Mouse (Mus musculus) 416B (cell line): ENCODE results near the gene Gm20388.

Source experiments
- DNase-seq: peaks from one replicate; pipeline ENCODE4 v3.0.0; 2011; ENCODE audit warnings: low read depth

Gm20388 gene

DNA sequence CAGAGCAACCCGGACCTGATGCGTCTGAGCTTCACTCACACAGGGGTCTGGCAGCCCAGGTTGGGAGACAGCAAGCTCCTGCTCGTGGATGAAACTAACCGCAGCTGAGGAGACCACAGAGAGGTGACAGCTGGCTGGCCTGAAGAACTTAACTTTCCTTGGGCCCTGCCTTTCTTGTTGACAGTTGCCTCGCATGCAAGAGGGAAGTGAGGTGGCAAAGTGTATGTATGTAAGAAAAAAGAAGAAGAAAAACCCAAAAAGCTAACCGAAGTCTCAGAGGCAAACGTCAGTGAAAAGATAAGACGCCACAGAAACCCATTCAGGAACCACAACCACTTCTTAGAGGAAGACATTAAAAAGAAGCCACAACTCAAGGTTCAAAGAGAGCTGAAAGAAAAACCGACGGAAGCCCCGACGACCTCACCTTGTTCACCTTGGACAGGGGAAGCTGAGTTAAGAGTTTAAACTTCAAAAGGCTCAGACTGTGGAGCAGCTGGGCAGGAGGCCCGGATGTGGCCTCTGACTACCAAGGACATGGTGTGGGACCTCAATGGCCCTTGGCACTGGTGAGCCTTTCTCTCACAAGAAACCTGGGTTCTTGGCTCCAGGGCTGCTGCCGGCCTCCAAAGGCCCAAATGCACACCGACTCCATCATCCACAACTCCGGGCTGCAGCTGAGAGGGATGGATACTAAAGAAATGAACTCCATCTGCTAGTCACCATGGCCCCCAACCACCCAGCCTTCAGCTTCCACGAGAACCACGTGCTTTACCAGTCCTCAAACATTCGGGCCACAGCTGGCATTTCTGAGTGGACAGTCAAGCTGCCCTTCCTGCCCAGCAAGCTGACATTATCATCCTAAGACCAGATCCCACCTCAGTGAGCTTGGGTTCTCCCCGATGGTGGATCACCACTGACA lies 1740.0 kb downstream of the Gm20388 start:
- DNase-seq, result peak; percentile 91

DNA sequence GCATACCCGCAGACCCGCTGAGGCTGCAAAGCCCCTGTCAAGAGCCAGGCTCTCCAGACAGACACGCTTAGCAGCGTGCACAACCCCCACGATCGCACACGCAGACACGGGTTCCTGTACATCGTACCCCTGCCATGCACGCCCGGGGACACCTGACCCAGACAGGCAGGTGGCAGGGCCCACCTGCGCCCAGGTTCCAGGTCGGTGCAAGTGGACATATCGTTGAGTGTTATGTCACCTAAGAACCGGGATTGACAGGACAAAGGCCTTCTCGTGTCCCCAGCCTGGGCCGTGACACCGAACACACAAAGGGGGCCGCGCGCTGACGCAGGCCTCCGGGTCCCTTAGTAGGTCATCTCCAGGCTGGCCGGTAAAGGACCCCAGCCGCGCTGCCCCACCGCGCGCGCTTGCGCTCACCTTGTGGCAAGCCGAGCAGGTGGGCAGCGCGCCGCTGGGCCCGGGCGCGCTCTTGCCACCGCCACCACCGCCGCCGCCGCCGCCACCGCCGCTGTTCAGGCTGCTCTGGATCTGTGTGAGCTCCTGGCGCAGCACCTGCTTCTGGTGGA lies 1740.8 kb downstream of the Gm20388 start:
- DNase-seq, result no peak

DNA sequence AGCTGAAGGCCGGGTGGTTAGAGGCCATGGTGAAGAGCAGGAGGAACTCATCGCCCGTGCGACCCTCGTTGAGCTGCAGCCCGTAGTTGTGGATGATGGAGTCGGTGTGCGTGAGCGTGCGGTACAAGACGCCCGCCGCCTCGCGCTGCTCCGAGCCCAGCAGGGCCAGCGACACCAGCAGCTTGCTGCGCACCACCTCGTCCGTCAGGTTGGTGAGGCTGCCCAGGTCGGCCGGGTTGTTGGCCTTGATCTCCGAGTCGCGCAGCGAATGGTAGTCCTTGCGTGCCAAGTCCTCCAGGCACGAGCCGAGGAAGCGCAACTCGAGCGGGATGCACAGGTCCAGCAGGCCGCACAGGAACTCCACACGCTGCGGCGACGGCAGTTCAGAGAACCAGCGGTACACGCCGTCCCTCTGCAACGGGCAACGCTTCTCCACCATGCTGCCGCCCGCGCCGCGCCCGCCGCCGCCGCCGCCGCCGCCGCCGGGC lies 1741.3 kb downstream of the Gm20388 start:
- DNase-seq, result no peak

DNA sequence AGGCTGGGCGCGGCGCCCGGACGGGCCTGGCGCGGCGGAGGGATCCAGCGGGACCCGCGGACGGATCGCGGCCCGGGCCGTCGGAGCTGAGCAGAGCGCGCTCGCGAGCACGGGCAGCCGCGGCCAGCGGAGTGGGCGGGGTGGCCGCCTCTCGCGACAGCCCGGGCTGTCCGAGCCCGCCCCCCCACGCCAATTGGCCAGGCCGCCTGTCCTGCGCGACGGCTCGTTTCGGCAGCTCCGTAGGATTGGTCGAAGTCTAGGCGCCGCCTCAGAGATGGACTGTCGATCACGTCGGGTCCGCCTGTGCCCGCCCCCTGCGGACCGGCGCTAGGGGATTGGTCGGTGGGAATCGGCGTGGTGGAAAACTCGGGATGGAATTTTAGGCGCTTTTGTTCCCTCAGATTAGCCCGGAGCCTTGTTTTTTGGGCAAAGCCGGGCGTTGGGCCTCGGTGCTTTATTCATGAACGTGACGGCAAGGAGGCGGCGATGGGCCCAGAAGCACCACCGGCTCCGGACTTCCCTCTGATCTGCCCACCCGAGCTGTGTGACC lies 1742.2 kb downstream of the Gm20388 start, which contains the start of gene Zcchc14:
Zcchc14 (minus strand) TSS at position 128 of the 550 bp plus-strand sequence.
- DNase-seq, result no peak

DNA sequence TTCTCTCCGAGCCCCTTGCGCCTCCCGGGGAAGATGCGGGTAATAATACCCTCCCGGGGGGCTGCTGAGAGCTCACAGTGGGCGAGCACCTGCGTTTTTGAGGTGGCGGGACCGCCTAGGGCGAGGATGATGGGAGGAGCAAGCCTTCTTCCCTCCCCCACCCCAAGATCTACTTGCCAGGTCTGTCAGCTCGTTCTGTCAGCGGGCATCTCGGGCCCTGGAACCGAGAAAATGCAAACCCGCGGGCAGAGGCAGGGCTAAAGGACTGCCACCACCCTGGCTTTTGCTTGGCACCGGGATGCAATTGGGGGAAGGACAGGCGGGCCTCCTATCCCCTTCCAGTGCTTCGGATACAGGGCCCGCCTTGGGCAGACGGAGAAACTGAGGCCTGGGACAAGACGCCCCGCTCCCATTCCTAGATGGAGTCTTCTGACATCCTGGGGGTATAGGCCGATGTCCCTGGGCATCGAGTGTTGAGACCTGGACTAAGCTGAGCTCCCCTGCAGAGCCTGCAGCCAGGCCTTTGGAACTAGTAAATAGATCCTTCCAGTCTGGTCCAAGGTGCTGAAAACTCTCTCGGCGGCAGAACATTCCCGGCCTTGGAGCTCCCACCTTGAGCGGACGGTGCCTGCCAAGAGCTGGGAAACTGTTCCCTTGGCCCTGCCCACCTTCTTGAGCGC lies 1742.8 kb downstream of the Gm20388 start:
- no peak for DNase-seq

DNA sequence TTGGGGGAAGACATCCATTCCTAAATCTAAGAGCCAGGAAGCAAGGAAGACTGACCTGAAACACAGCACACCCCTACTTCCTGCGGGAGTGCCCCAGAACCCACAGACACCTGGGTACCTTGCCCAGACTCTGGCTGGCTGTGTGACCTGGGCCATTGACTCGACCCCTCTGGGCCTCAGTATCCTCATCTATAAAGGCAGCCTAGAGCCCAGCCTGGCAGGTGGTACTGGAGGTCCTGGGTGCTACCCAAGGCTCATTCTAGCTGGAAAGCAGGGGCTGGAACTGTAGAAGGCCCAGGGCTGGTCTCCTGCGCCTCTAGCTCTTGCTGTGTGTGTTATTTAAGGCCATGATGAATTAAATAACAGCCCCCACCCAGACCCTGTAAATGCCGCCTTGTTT lies 1743.5 kb downstream of the Gm20388 start:
- no peak for DNase-seq

DNA sequence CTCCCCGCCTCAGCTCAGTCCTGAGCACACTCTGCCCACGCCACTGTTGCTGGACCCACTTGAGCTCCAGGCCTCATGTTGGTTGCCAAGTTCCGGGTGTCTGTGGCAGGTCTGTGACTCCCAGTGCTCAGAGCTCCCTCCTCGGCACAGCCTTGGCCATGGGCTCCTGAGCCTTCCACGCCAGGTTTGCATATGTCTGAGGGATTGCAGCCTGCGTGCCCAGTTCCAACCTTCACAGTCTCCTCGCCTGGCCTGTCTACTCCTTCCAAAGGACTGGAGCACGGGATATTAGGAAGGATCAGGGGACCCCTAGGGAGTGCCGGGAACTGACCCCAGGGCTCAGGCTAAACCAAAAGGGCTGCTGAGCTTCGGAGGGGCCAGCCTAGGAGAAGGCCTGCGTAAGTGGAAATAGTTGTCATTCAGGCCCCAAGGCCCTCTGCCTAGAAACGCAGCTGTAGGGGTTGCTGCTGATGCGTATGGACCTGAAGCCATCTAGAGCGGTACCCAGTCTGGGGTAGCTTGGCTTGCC lies 1744.4 kb downstream of the Gm20388 start:
- DNase-seq, result no peak

DNA sequence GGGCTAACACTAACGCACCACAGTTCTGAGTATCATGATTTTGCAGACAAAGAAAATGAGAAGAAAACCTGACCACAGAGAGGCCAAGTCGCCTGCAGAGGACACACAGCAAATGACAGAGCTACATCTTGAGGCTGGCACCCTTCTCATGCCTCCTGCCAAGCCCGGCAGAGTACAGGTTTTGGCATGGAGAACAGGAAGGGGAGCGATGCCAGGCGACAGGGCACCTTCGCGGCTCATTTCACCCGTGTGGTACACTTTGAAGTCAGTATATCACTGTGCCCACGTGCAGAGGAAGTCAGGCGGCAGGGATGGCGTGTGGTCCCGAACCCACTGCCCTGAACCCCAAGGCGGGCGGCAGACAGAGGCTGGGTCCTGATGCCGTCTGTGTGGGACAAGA lies 1750.0 kb downstream of the Gm20388 start:
- DNase-seq, result no peak

DNA sequence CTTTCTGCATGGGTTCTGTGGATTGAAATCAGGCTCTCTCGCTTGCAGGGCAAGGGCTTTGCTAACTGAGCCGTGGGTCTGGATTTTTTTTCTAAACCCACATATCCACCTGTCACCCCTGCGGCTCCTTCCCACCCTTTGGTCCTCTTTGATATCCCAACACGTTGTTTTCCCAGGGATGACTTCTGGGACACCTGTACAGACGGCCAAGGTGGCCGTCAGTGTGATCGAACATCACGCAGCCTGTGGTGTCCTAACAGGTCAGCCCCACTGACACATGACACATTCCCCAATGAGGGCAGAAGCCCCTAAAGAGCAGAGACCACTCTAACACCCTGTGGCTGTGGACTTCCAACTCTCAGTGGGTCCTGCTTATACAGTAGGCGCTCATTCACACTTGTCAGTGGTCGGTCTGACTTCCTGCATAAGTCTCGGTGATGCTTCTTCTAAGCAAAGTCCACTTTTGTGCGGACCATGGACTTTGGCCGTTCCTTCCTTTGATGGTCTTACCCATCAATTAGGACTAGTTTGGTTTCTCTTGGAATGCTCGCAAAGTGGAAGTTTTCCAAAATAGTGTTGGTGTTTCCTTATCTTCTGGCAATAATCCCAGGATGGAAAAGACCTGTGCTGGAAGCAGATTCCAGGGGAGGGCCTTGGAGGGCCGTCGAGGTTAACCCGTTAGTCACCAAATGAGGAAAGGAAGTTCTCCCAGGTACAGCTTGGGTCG lies 1751.2 kb downstream of the Gm20388 start:
- no peak for DNase-seq

DNA sequence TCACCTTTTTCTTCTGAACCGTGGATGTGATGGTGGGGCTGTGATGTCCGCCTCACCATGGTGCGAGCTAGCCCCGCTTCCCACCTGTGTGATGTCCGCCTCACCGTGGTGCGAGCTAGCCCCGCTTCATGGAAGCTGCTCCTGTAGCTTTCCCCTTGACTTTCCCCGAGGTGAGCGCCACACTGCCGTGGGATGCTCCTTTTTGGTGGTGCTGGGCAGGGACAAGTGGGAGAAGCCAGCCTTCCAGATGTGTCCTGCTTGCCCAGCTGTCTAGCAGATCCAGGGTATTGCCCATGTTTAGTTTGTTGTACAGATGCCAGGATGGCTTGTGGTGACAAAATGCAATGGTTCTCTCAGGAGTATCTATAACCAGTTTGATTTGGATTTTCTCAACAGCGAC lies 1752.5 kb downstream of the Gm20388 start:
- DNase-seq, result no peak

DNA sequence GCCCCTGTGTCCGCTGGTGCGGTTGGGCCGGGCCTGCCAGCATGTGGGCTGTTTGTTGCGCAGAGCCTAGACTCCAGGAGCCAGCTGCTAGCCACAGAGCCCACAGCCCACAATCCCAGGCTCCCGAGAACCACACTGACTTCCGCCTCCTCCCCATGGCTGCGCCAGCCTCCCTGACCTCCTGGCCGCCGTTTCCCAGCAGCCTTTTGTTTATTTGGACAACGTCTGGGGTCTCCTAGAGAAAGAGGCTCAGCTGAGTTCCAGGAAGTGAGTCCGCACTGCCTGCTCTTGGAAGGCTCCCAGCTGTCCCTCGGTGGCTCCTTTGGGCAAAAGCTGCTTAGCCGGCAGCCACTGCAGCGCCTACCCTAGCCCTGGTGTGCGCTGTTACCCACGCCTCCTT lies 1754.7 kb downstream of the Gm20388 start:
- DNase-seq, result peak; percentile 63

DNA sequence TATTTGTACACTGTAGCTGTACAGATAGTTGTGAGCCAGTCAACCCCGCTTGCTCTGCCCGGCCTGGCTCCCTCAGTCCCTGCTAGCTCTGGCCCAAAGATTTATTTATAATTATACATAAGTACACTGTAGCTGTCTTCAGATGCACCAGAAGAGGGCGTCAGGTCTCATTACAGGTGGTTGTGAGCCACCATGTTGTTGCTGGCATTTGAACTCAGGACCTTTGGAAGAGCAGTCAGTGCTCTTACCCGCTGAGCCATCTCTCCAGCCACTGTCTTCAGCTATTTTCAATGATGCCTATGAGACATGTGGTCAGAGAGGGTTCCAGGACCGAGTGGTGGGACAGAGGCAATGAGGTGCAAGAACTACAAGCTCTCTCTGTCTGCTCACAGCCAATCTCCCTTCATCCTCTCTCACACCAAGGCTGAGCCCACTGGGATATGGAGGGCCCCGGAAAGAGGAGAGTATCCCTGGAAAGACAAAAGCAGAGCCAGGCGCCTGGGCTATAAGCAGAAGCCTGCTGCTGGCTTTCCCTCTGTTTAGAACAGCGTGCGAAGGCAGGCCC lies 1757.4 kb downstream of the Gm20388 start:
- DNase-seq, result peak; percentile 28

DNA sequence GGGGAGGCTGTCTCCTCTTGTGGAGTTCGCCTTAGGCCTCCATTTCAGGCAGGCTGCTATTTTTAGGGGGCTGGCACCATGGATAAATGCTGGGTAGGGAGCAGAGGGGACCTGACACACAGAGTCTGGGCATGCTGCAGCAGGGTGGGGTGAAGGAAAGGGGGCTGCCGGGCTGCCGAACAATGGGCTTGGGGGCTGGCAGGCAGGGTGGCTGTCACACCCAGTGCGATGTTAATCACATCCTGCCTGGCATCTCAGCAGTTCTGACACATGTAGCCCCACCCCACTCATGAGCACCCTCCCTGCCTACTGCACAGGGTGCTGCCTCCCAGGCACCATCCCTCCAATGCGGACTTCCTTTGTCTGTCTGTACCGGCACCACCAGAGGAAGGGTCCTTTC lies 1757.9 kb downstream of the Gm20388 start:
- peak; percentile 55 for DNase-seq

DNA sequence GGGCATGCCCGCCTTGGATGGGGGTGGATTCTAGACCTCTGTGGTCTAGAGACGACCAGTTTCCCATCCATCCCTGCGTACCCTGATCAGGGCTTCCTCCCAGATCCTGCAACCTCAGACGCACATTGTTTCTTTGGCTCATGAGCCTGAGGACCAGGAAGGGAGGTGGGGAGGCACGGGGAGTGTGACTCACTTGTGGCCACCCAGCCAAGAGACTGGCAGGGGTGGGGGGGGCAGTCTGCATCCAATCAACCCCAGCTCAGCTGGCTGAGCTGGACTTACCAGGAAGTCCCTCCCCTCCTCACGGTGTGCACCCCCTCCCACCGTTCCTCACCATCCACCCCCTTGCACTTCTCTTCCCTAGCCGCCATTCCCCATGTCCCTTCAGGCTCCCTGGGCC lies 1758.6 kb downstream of the Gm20388 start:
- peak; percentile 92 for DNase-seq

DNA sequence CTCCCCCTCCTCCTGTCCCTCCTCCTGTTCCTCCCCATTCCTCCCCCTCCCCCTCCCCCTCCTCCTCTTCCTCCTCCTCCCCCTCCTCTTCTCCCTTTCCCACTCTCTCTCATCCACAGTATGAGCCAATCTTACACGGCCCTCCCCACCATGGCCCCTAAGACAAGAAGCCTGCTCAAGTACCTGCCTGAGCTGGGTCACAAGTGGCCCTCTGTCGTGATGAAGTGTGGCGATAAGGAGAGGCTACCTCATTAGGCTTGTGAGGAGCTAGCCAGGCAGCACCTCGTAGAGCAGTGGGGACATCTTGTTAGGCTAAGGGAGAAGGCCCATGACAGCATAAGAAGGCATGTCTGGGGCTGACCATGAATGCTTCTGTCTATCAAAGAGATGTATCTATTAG lies 1762.5 kb downstream of the Gm20388 start:
- no peak for DNase-seq

DNA sequence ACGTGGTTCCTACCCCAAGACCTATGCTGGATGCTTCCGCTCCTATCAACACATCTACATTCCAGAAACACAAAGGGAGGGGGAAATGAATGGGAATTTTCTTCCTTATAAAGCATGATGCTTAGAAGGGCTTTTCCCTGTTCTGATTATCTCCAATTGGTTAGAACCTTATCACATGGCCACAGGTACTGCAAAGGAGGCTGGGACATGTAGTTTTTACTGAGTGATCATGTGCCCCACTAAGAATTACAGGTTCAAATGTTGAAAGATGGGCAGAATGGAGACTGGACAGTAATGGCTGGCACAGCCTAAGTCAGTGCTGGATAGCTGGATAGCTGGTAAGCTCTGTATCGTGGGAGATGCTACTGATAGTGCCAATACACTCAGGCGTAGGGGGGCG lies 1763.3 kb downstream of the Gm20388 start:
- no peak for DNase-seq

DNA sequence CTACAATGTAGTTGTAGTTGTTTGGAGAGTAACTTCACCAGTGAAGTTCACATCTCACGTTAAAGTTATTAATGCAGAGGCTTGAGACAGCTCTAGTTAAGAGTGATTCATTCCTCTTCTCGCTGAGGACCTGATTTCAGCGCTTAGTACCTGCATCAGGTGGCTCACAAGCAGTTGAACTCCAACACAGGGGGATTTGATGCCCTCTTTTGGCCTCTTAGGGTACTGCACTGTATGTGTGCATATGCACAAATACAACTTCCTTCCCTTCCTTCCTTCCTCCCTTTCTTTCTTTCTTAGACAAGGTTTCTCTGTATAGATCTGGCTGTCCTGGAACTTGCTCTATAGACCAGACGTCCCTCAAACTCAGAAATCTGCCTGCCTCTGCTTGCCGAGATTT lies 1763.9 kb downstream of the Gm20388 start:
- DNase-seq, result peak; percentile 47

DNA sequence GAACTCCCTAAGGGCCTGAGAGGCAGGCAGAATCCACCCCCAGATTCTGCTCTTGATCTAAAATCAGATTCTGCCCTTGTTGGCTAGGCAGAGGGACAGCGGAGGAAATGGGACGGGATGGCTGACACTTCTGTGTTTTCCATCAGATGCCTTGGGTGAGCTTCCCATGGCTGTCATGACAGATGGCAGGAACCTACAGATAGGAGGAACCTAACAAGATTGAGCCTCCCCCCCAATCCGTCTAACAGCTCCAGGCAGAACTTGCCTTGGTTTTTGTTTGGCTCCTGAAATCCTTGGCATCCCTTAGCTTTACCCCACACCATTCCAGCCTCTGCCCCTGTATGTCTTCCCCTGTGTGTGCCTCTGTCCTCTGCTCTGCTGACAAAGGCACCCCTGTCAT lies 1764.5 kb downstream of the Gm20388 start:
- no peak for DNase-seq

DNA sequence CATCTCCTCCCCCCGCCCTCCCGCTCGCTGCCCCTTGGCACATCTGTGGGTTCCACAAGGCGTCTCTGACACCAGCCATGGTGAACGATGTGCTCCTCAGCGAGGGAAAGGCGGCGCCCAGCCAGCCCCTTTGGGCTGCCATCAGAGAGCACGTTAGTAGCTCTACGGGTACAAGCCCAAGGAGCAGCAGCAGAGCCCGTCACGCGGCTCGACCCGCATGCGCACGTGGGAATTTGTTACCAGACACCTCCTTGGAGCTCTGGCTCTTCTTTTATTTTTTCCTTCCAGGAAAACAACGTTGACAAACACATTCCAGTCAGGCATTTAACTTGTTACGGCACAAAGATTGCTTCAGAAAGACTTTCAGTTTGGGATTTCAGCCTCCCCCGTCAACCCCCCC lies 1765.1 kb downstream of the Gm20388 start:
- no peak for DNase-seq

DNA sequence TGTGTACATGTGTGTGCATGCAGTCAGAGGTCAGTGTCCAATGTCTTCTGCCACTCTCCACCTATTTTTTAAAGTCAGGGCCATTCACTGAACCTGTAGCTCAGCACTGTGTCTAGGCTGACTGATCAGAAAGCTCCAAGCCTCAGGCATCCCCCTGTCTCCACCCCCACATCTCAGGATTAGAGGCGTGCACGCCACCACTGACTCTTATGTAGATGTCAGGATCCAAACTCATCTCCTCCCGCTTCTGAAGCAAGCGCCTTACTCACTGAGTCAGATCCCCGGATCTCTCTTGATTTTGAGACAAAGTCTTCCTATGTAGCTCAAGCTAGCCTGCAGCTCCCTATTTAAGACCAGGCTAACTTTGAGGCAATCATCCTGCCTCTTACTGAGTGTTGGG lies 1768.1 kb downstream of the Gm20388 start:
- DNase-seq, result no peak

DNA sequence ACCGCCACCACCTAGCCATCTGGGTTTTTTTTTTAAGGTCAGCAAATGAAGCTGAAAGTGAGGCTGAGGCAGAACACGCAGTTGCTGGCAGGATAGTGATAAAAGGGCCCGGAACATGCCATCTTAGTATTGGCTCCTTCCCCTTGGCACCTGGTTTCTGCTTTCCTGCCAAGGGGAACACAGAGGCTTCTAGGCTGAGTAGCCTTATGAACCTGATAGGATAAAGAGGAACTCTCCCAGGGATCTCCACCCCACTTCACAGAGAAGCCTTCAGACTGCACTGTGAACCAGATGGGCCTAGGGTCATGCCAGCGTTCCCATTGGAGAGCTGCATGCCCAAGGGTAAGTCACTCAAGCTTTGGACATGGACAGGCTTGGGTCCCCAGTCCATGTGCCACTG lies 1770.3 kb downstream of the Gm20388 start:
- DNase-seq, result no peak
